Mouse (Mus musculus): Measurements from ENCODE around the gene Rbpjl.

Gene Rbpjl

GRCm38 (mm10) chr2:164429881-164430615, 27.1 kb downstream of the Rbpjl start:
- no peak for DNase-seq (ENCODE audit: low spot score)

DNA sequence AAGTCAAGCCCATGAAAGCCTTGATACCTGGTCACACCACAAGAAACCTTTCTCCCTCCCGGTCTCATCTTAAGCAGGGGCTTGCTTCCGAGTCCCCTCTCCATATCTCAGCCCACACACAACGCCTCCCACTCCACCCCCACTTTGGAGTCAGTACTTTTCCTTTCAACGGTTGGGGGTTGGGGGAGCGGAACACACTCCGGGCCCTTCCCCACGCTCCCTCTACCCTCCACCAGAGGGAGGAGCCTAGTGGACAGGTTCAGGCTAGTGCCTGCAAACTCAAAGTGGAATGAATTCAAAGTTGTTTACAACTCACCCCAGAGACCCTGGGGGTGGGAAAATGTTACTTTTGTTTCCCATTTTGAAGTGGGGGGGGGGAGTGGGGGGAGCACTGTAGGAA, 27.8 kb downstream of the Rbpjl start:
- DNase-seq (ENCODE audit: low spot score): no peak

DNA sequence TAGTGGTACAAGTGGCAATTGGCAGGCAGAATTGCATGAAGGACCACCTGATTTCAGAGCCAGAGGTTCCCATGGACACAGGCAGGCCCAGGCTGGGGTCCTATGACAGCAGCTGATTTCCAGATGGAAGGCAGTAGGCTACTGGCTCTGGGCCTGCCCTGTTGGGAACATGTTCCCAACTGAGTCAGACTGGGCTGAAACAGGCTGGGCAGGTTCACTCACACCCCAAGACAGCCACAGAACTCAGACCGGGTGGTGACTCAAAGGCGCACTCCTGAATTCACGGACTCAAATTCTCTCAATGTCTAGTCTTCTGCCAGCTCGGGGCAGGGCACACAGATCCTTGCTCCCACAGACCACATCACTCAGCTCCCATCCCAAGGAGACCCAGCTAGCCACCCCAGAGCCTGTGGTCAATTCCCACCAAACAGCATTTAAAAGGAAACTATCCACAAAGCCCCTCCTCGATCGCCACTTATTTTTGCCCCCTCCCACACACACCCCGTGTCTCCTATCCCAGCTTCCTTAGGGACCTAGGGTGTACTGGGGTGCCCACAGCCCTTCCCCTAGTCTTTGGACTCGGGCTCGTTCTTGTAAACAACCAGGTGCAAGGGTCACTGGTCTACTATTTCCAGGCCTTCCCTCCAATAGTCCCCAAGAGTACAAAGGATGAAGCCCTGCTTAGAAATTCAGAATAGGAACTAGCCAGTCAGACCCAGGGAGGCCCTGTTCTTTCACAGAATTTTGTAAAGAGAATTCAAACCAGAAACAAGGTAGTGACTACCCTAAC, 28.9 kb downstream of the Rbpjl start:
- no peak for DNase-seq (ENCODE audit: low spot score)

- DNase-seq (ENCODE audit: low spot score): no peak
Measured at GRCm38 (mm10) chr2:164432541-164433191, 29.7 kb downstream of the Rbpjl start.

DNA sequence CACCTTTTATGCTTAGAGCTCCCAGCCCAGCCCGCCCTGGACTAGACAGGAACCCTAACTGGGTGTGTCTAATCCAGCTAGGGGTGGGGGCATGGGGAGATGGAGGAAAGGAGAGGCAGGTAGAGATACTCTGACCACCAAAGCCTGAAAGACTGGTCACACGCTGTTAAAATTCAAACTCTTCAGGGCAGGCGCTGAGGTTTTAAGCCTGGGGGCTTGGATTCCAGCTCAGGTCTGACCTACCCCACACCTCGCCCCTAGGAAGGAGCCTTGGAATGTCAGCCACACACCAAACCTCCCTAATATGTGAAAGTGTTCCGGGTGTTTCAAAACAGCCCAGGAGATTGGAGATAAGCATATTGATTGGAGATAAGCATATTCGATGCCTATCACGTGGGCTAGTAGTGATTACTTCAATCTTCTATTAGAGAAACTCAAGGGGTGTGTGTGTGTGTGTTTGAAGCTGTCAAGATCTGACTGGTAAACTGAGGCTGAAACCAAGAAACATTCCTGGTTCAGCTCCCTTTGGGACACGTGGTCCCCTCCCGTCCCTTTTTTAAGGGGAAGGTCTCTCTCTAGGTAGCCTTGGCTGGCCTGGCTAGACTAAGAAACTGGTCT, 30.4 kb downstream of the Rbpjl start:
- DNase-seq (ENCODE audit: low spot score): no peak

DNA sequence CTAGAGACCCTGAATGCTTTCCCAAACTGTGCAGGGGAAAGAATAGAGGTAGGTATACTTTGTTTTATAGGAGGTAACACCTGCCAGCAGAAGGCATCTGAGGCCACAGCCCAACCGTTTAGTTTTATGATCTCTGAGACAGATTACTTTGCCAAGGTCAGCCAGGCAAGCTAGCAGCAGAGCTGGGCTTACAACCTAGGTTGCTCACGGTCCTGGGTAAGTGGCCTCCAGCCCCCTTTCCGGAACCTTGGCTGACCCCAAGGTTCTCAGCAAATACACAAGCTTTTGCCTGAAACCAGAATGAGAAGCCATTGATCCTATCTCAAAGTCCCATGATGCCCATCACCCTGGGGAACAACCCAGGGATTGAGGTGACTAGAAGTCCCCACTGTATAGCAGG, 31.7 kb downstream of the Rbpjl start:
- DNase-seq (ENCODE audit: low spot score): no peak

GRCm38 (mm10) chr2:164435216-164436090, 32.5 kb downstream of the Rbpjl start:
- DNase-seq (ENCODE audit: low spot score): no peak

DNA sequence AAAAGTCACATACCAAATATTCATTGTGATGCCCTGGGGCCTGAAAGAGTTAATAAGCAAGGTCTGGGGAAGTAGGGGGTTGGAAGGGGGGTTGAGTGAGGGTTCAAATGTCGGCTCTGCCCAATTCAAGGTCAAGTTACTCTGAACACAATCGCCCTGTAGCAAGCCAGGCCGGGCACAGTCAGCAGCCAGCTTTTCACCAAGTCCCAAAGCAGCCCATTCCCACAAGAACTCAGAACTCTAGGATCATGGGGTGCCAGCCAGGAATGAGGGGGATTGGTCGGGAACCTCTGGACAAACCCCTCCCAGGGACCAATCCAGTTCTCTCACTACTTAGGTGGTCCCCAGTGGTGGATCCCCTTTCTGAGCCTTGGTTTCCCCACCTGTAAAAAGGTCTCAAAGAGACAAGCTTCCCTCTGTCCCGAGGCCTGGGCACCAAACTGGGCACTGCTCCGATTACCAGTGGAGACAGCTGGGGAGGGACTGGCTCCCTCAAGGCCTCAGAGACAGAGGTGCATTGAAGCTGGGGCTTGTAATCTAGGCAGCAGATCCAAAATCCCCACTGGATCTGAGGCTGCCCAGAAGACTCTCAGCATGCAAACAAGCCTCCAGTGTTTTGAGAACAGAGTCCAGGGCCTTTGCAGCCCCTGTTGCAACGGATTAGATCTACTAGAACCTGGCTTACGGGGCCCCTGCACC, 33.4 kb downstream of the Rbpjl start:
- peak; percentile 35 for DNase-seq (ENCODE audit: low spot score)

DNA sequence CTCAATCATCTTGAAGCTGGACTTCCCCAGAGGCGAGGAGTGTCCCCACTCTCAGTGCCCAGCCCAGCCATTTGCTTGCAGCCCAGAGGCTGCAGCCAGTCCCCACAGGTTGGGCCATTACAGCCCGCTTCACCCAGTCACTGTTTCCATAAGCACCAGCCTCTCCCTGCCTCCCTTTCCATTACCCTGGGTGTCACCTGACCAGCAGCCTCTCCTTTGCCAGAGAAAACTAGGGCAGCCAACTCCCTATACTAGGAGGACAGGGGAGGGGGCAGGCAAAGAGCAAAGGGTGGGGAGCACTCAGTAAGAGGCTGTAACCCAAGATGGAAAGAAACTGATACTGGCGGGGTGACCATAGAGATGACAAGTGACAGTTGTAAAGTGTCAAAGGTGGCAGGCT, 34.0 kb downstream of the Rbpjl start:
- no peak for DNase-seq (ENCODE audit: low spot score)

- no peak for DNase-seq (ENCODE audit: low spot score)
Measured at GRCm38 (mm10) chr2:164437710-164438109, 34.8 kb downstream of the Rbpjl start.

GRCm38 (mm10) chr2:164438257-164438656, 35.3 kb downstream of the Rbpjl start:
- DNase-seq (ENCODE audit: low spot score): no peak

- peak; percentile 25 for DNase-seq (ENCODE audit: low spot score)
Measured at GRCm38 (mm10) chr2:164439001-164439421, 36.1 kb downstream of the Rbpjl start.

DNA sequence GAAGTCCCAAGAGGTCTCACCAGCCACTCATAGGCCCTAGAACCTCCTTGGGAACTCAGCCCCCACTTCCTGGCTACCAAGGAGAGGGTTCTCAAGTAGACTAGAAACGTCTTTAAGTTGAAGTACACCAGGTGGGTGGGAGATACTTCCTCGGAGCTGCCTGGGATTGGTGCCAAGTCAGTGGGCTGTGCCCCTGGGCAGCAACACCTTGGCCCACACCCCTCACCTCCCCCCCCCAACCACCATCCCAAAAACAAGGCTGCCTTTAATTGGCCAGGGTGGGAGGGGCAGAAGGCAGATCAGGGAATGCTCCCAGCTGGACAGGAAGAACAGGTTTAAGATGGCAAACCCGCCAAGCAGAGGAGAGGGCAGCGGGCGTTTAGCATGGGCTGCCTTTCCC, 37.4 kb downstream of the Rbpjl start:
- no peak for DNase-seq (ENCODE audit: low spot score)

DNA sequence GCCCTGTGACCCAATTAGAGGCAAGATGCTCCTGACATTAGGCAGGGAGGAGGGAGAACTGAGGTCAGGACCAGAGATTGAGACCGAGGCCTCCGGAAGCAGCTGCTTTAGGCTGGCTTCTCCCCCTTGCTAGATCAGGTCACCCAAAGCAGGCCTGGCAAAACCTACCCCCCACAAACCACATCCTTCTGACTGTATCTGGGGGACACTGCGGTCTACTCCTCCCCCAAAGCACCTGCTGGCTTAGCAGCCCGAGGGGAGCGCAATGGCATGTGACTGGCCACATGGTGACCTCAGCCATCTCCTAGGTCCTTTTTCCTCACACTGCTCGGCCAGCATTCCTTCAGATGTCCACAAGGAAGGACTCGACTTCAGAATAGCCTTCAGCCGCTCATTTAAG, 38.2 kb downstream of the Rbpjl start:
- no peak for DNase-seq (ENCODE audit: low spot score)

DNA sequence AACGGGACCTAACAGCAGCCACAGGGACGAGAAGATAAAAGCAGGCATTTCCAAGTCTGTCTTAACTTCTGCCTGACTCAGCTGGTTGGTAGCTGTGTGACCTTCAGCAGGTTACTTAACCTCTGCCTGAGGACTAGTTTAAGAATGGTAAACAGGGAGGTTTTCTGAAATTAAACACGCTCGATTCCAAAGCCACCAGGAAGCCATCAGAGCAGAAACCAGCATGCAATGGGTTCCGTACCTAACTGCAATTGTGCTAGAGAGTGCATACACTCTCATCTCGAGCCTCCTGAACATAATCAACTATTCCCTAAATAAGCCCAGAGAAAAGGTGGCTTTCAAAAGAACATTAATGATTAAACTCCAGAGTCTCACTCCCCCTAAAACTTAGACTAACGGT, 38.8 kb downstream of the Rbpjl start:
- no peak for DNase-seq (ENCODE audit: low spot score)

DNA sequence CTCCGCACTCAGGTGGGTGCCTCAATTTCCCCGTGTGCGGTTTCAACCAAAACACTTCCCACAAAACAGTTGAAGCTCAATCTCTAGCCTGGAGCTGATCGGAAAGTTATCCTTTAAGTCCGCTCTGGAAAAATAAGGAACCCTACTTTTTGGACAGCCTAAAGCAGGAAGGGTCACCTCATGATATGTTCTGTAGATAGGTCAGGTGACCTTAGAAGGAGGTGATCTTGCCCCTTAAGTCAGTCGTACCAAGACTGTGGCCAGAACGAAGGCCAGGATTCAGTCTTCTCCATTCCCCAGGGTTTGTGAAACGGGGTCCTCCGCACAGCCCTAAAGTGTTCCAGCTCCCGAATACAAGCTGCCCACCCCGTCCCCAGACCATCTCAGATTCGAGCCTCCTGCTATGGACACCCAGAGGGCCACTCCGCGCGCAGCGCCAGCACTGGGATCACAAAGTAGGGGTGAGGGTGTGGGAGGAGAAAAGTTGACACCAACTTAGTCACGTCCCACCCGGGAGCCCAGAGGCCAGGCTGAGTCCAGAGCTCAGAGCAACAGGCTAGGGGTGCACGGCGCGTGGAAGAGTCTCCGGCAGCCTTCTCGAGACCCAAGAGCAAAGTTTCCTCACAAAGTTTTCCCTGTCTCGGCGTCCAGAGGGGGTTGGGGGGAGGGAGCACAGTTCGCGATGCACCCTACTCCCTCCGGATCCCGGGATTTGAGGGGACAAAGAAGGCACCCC, 39.5 kb downstream of the Rbpjl start:
- DNase-seq (ENCODE audit: low spot score): no peak

- peak; percentile 68 for DNase-seq (ENCODE audit: low spot score)
Measured at GRCm38 (mm10) chr2:164443051-164443437, 40.1 kb downstream of the Rbpjl start.

DNA sequence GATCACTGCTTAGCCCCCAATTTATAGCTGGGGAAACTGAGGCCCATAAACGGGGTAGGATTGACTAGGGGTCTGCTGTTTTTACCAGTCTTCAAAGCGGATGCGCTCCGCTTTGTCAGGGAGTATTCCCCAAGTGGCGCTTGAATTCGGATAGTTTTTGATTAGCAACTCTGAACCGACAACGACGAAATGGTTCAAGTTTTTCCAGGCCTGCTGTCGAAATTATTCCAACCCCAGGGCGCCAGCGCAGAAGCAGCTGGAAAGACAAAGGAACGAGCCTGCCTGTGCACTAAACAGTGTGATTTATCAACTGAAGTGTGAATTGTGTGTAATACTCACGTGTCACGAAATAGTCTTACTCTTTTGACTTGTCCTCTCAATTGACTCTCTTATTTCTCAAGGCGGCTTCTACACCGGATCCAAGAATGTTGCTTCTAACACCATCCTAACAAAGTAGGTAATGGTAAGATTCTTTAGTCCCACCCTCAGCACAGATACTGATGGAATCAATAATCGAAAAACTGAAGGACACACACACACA, 40.6 kb downstream of the Rbpjl start, which contains the start of gene Sdc4:
Gene Sdc4, minus strand, starts transcription at position 428 of the 541 bp plus-strand sequence.
- no peak for DNase-seq (ENCODE audit: low spot score)

- DNase-seq (ENCODE audit: low spot score): no peak
Measured at GRCm38 (mm10) chr2:164444701-164445100, 41.8 kb downstream of the Rbpjl start.
